Mouse (Mus musculus) limb, embryonic 11.5 days (tissue): ENCODE measurements around the gene Sap30bp. TPM values are rescaled to one million over a fixed set of nuclear protein-coding genes. Genes with fewer than 3 reads are reported as not detected.

Experiments
- ATAC-seq: fragments of 200-750 bp; cut with Nextera tagmentation; 2 replicates; pipeline ENCODE4 v1.8.0; 2017; ENCODE audit warnings: low read depth; ENCODE audit not compliant: insufficient number of reproducible peaks, low FRiP score, low TSS enrichment
- DNase-seq: peaks from one replicate; pipeline ENCODE4 v3.0.0-alpha.2; 2015; ENCODE audit warnings: low spot score
- H3K27ac ChIP-seq: fragments of 300-500 bp; sonication (generic); replicated peaks from 2 replicates; pipeline ENCODE4 v1.5.1; 2014; ENCODE audit warnings: low read depth, mild to moderate bottlenecking, low read length
- H3K27me3 ChIP-seq: fragments of 300-500 bp; sonication (generic); 2 replicates; pipeline ENCODE4 v1.6.1; 2014; ENCODE audit warnings: mild to moderate bottlenecking, low read length, mixed read lengths; ENCODE audit not compliant: control insufficient read depth, insufficient read depth
- H3K36me3 ChIP-seq: fragments of 300-500 bp; sonication (generic); 2 replicates; pipeline ENCODE4 v1.6.1; 2014; ENCODE audit warnings: mild to moderate bottlenecking, low read length, moderate library complexity, mixed read lengths; ENCODE audit not compliant: control insufficient read depth, insufficient read depth
- H3K4me1 ChIP-seq: fragments of 300-500 bp; sonication (generic); 2 replicates; pipeline ENCODE4 v1.6.1; 2014; ENCODE audit warnings: low read length, mixed read lengths; ENCODE audit not compliant: control insufficient read depth, insufficient read depth
- H3K4me2 ChIP-seq: fragments of 300-500 bp; sonication (generic); 2 replicates; pipeline ENCODE4 v1.6.1; 2014; ENCODE audit warnings: low read depth, mild to moderate bottlenecking, moderate library complexity; ENCODE audit not compliant: severe bottlenecking
- H3K4me3 ChIP-seq: fragments of 300-500 bp; sonication (generic); 2 replicates; pipeline ENCODE4 v1.5.1; 2014; ENCODE audit warnings: low read depth, low read length
- H3K9ac ChIP-seq: fragments of 300-500 bp; sonication (generic); 2 replicates; pipeline ENCODE4 v1.6.1; 2014; ENCODE audit warnings: mild to moderate bottlenecking, low read length
- H3K9me3 ChIP-seq: fragments of 300-500 bp; sonication (generic); 2 replicates; pipeline ENCODE4 v1.6.1; 2016; ENCODE audit warnings: low read length; ENCODE audit not compliant: control insufficient read depth
- WGBS: fragments of 180-500 bp; shearing (Covaris S2); extraction: QIAGEN DNeasy Blood & Tissue Kit; methylation state at CpG from one replicate; pipeline ENCODE4 v1.1.7; 2014; 5-methylcytosine and 5-hydroxymethylcytosine counted together
- polyA plus RNA-seq: library from polyadenylated mRNA; unstranded; fragments of >200 nt; fragmentation: Nextera tagmentation; extraction: Ambion mirVana; gene quantifications from 2 replicates; pipeline ENCODE4 v1.2.1, GENCODE M21; 2014

Sap30bp gene
- polyA plus RNA-seq, 1 experiment from 2014 or later = 50.7 TPM

DNA sequence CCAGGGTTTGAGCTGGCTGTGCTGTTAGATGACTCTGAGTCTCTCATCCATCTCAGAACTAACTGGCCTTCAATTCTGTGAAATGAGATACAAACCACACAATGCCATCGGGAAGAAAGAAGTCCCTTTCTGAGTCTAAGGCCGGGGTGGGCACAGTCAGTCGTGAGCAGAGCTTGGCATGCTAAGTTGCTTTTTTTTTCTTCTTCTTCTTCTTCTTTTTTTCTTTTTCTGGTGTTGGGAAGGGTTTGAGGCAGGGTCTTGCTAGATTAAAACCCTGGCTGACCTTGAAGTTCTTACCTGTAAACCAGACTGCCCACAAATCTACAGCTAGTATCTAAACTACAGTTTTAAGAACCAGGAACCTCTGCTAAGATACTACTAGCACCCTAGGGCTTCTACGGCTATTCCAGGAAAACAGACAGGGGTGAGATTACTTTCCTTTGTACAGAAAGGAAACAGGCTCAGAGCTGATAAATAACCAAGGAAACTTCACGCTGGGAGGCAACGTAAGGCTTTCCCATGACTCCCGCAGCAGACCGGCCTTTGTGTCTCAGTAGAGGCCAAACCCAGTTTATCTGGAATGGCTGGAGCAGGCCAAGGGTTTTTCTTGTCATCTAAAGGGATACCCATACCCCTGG is 71.2 kb downstream of the Sap30bp start:
- Histone ChIP-seq H3K9ac (peak overlapping the region; percentile 35), H3K36me3 (no peaks in the 10 kb centered on the region; the same call in 1 of the 2 replicates), H3K4me3 (peak overlapping the region; percentile 21), H3K4me1 (peaks cover 14% of the 10 kb centered on the region; the same call in 1 of the 2 replicates), H3K4me2 (peak overlapping the region; percentile 65), H3K27me3 (peaks cover 4% of the 10 kb centered on the region; the same call in 1 of the 2 replicates), H3K9me3 (no peaks in the 10 kb centered on the region), H3K27ac (no peak overlapping the region; the same call in 1 of the 2 replicates)
- no peak for DNase-seq
- ATAC-seq = no peak
- 46% methylated on average over 8 of the region's 8 CpGs for WGBS

DNA sequence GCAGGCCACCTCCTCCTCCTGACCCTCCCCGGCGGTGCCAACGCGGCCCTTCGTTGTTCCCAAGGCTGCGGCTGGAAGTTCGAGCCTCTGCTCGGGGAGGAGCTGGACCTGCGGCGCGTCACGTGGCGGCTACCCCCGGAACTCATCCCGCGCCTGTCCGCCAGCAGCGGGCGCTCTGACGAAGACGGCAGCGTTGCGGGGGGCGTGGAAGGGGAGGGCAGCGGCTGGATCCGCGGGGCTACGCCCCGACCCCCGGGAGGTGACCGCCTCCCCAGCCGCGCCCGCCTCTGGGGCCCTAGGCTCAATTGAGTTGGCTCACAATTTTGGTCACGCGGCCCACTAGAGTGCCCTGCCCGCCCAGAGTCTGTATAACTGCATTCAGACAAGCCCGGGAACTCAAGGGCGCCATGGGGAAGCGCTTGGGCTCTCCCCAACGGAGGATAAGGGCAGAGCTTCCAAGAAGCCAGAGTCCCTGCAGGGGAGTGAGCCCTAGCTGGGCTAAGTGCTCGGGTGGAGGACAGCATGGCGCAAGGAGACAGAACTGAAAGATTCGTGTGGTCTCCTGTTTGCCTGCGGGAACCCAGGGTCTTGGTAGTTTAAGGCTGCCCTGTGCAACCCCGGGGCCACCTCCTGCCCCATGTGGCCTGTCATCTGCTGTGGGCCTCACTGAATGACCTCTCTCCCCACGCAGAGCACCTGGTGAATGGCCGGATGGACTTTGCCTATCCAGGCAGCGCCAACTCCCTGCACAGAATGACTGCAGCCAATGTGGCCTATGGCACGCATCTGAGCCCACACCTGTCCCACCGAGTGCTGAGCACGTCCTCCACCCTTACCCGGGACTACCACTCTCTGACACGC is 72.0 kb downstream of the Sap30bp start:
- Histone ChIP-seq H3K36me3 (peaks cover 1% of the 10 kb centered on the region; the same call in 1 of the 2 replicates), H3K4me1 (peaks cover 14% of the 10 kb centered on the region; the same call in 1 of the 2 replicates), H3K27ac (peak overlapping the region; percentile 10; the same call in 1 of the 2 replicates), H3K4me3 (peak overlapping the region; percentile 21), H3K9ac (peak overlapping the region; percentile 35), H3K9me3 (no peaks in the 10 kb centered on the region), H3K4me2 (peak overlapping the region; percentile 65), H3K27me3 (no peaks in the 10 kb centered on the region)
- DNase-seq (peak; percentile 89), ATAC-seq (peak; percentile 40; the same call in 1 of the 2 replicates)
- WGBS = 5% methylated on average over 54 of the region's 54 CpGs

DNA sequence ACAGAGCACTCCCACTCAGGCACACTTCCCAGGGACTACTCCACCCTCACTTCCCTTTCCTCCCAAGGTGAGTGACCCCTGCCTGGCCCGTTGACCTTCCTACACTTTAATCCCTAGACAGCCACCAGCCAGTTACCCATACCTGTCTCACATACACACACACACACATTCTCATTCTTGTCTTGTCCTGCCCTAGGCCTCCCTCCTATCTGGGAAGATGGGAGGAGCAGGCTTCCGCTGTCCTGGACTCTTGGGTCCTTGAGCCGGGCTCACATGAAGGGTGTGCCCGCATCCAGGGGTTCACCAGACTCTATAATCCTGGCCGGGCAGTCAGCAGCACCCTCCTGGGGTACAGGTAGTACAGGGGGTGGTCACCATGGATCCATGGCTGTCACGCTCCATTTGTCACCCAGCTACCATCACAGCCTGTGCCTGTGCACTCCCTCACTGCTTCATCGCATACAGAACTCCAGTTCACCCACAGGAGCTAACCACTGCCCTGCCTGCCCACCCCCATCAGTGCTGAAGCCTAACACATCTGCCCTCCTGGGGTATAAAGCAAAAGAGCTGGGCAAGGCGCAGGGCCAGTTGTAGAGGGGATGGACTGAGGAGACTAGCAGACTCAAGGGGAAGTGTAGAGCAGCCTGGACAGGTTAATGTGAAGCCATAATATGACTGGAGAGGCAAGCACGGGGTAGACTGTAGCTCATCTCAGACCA is 72.8 kb downstream of the Sap30bp start:
- H3K4me3 ChIP-seq = no peak overlapping the region; the same call in 1 of the 2 replicates
- H3K4me2 ChIP-seq = peak overlapping the region; percentile 65; the same call in 1 of the 2 replicates
- peaks cover 3% of the 10 kb centered on the region; the same call in 1 of the 2 replicates for H3K36me3 ChIP-seq
- no peak overlapping the region for H3K9ac ChIP-seq
- peaks cover 14% of the 10 kb centered on the region; the same call in 1 of the 2 replicates for H3K4me1 ChIP-seq
- no peaks in the 10 kb centered on the region for H3K9me3 ChIP-seq
- 64% methylated on average over 9 of the region's 9 CpGs for WGBS
- no peak overlapping the region for H3K27ac ChIP-seq
- no peaks in the 10 kb centered on the region for H3K27me3 ChIP-seq
- no peak for ATAC-seq
- DNase-seq = no peak

DNA sequence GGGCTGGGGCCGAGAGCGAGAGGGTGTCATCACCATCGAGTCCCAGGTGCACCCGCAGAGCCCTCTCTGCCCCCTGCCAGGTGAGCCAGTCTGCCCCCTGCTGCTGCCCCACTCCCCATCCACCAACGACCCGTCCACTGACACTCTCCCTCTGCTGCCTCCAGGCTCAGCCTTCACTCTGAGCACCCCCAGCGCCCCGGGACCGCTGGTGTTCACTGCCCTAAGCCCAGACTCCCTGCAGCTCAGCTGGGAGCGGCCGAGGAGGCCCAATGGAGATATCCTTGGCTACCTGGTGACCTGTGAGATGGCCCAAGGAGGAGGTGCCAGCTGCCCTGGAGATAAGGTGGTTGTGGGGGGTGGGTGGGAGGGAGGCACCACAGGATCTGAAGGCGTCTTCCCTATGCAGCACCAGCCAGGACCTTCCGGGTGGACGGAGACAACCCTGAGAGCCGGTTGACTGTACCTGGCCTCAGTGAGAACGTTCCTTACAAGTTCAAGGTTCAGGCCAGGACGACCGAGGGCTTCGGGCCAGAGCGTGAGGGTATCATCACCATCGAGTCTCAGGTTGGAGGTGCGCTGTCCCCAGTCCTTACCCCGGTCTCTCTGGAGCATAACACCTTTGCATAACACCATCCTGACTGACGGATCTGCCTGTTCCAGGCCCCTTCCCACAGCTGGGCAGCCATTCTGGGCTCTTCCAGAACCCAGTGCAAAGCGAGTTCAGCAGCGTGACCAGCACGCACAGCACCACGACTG is 74.2 kb downstream of the Sap30bp start:
- H3K9ac ChIP-seq = peak overlapping the region; percentile 12; the same call in 1 of the 2 replicates
- WGBS = 88% methylated on average over 28 of the region's 28 CpGs

DNA sequence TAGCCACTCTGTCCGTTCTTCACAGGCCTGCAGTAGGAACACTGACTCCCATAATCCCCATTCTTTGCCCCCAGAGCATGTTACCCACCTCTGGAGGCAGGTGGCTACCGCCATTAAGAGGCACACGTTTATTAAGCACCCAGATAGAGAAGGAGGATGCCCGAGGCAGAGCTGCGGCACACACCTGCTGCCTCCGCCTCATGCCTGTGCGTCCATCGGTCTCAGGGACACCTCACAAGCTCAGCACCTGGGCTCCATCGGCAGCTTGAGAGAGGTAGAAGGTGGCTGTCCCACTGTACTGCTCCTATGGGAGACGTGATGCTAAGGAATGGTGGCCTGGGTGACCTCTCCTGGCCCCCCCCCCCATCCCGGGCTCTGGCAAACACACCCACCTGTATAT is 75.3 kb downstream of the Sap30bp start:
- H3K36me3 ChIP-seq = peaks cover 3% of the 10 kb centered on the region; the same call in 1 of the 2 replicates
- no peak overlapping the region for H3K9ac ChIP-seq
- 86% methylated on average over 11 of the region's 11 CpGs for WGBS
- no peaks in the 10 kb centered on the region for H3K27me3 ChIP-seq
- H3K4me2 ChIP-seq = no peak overlapping the region
- DNase-seq (no peak), ATAC-seq (no peak)
- no peaks in the 10 kb centered on the region for H3K9me3 ChIP-seq
- H3K27ac ChIP-seq = no peak overlapping the region
- H3K4me1 ChIP-seq = peaks cover 19% of the 10 kb centered on the region
- no peak overlapping the region for H3K4me3 ChIP-seq

More for the DNA sequence above, 74.2 kb downstream of the Sap30bp start:
- H3K27ac ChIP-seq = no peak overlapping the region
- H3K27me3 ChIP-seq = no peaks in the 10 kb centered on the region
- H3K4me3 ChIP-seq = no peak overlapping the region
- H3K4me2 ChIP-seq = no peak overlapping the region
- peaks cover 3% of the 10 kb centered on the region; the same call in 1 of the 2 replicates for H3K36me3 ChIP-seq
- DNase-seq (no peak), ATAC-seq (no peak)
- no peaks in the 10 kb centered on the region for H3K9me3 ChIP-seq
- H3K4me1 ChIP-seq = peaks cover 19% of the 10 kb centered on the region

DNA sequence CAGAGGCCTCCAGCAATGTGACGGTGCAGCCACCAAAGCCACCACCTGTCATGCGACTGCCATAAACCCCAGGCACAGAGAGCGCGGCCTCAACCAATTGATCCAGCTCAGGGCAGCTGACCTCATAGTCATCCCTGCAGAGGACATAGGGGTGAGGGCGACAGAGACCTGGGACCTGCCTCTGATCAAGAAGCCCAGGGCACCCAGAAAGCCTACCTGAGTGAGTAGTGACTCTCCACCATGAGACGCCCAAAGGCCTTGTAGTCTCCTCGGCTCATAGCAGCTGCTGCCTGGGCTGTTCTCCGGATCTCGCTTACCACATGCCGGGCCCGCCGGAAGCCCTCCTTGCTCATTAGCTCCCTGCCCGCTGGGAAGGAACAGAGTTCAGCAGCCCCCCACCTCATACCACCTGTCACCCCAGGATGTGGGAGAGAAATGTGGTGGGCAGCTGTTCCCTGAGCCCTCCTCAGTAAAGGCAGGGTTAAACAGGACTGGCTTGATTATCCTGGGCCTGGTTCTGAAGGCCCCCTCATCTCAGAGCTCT is 75.8 kb downstream of the Sap30bp start:
- no peak overlapping the region for H3K4me2 ChIP-seq
- peaks cover 19% of the 10 kb centered on the region for H3K4me1 ChIP-seq
- H3K27ac ChIP-seq = no peak overlapping the region
- peaks cover 3% of the 10 kb centered on the region; the same call in 1 of the 2 replicates for H3K36me3 ChIP-seq
- DNase-seq (no peak), ATAC-seq (no peak)
- H3K27me3 ChIP-seq = no peaks in the 10 kb centered on the region
- H3K9me3 ChIP-seq = no peaks in the 10 kb centered on the region
- H3K4me3 ChIP-seq = no peak overlapping the region
- H3K9ac ChIP-seq = no peak overlapping the region
- WGBS = 79% methylated on average over 13 of the region's 13 CpGs

- H3K27me3 ChIP-seq = no peaks in the 10 kb centered on the region
- no peak overlapping the region for H3K4me3 ChIP-seq
- H3K36me3 ChIP-seq = peaks cover 3% of the 10 kb centered on the region; the same call in 1 of the 2 replicates
- ATAC-seq (no peak), DNase-seq (no peak)
- peaks cover 16% of the 10 kb centered on the region for H3K4me1 ChIP-seq
- H3K9me3 ChIP-seq = no peaks in the 10 kb centered on the region
- H3K9ac ChIP-seq = no peak overlapping the region
- 97% methylated on average over 11 of the region's 11 CpGs for WGBS
- no peak overlapping the region for H3K27ac ChIP-seq
- no peak overlapping the region for H3K4me2 ChIP-seq
Observed at GRCm38 (mm10) chr11:116009661-116010060, 76.6 kb downstream of the Sap30bp start.
